Mouse (Mus musculus) hindbrain, embryonic 15.5 days (tissue): ENCODE results near the gene Stk33. TPM values are rescaled to one million over a fixed set of nuclear protein-coding genes. Genes with fewer than 3 reads are reported as not detected.

Experiments
- ATAC-seq: fragments of 200-750 bp; cut with Nextera tagmentation; 2 replicates; pipeline ENCODE4 v1.8.0; 2017; ENCODE audit warnings: low read depth, moderate number of reproducible peaks, moderate TSS enrichment; ENCODE audit not compliant: low FRiP score
- H3K27ac ChIP-seq: fragments of 300-500 bp; sonication (generic); replicated peaks from 2 replicates; pipeline ENCODE4 v1.5.1; 2015; ENCODE audit warnings: mild to moderate bottlenecking, inconsistent platforms
- H3K27me3 ChIP-seq: fragments of 300-500 bp; sonication (generic); 2 replicates; pipeline ENCODE4 v1.6.1; 2015; ENCODE audit warnings: control low read depth, inconsistent platforms
- H3K36me3 ChIP-seq: fragments of 300-500 bp; sonication (generic); 2 replicates; pipeline ENCODE4 v1.6.1; 2015; ENCODE audit warnings: control low read depth, inconsistent platforms
- H3K4me1 ChIP-seq: fragments of 300-500 bp; sonication (generic); replicated peaks from 2 replicates; pipeline ENCODE4 v1.6.1; 2015; ENCODE audit warnings: control low read depth, inconsistent platforms
- H3K4me2 ChIP-seq: fragments of 300-500 bp; sonication (generic); 2 replicates; pipeline ENCODE4 v1.6.1; 2015; ENCODE audit warnings: moderate library complexity, mild to moderate bottlenecking, inconsistent platforms
- H3K4me3 ChIP-seq: fragments of 300-500 bp; sonication (generic); 2 replicates; pipeline ENCODE4 v1.5.1; 2015; ENCODE audit warnings: mild to moderate bottlenecking, inconsistent platforms
- H3K9ac ChIP-seq: fragments of 300-500 bp; sonication (generic); 2 replicates; pipeline ENCODE4 v1.6.1; 2015; ENCODE audit warnings: inconsistent platforms
- H3K9me3 ChIP-seq: fragments of 300-500 bp; sonication (generic); 2 replicates; pipeline ENCODE4 v1.6.1; 2016; ENCODE audit warnings: control low read depth, inconsistent platforms
- whole genome bisulfite sequencing: fragments of 180-500 bp; shearing (Covaris S2); methylation state at CpG from one replicate; pipeline ENCODE4 v1.1.7; 2015; 5-methylcytosine and 5-hydroxymethylcytosine counted together
- polyA plus RNA-seq: library from polyadenylated mRNA; unstranded; fragments of >200 nt; fragmentation: Nextera tagmentation; extraction: Ambion mirVana; gene quantifications from 2 replicates; pipeline ENCODE4 v1.2.1, GENCODE M21; 2015

The Stk33 gene
- polyA plus RNA-seq, 1 experiment from 2014 or later = 7.2 TPM

DNA sequence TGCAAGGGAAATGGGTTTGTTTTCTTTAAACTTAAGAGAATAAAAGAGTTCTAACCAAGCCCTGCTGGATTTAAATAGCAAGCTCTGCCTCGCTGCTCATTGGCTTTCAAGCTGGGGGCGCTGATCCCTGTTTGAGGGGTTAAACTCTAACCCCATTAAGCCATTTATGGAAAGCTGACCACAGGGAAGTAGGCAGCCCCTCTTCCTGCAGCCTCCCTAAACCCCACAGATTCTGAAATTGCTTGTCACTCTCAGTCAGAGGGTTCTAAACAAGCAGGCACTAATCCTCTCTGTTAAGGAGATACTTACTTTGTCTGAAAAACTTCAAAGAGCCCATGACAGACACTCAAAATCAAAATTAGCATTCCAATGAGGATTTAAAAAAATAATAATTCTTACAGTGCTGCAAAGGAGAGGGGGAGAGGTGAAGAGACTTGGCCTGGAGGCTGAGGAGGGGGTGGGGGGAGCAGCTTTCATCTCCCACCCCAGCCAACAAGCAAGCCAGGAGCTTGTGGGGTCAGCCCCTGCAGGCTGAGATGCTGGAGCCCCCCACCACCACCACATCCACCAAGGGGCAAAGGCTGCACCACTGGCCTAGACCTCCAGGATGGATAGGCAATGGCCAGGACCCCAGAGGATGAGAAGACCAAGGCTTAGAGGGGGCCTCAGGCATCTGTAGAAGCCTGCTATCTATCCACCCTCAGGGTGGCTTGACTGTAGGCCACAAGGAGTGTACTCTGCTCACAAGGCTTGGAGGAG lies 203.8 kb downstream of the Stk33 start:
- Histone ChIP-seq H3K27me3 (0 out of 2 replicates have a peak, but pooled peaks cover 3% of the 10 kb centered on the region), H3K4me3 (no peak overlapping the region), H3K9me3 (no peaks in the 10 kb centered on the region), H3K27ac (no peak overlapping the region), H3K9ac (no peak overlapping the region), H3K4me2 (no peak overlapping the region), H3K4me1 (peaks cover 13% of the 10 kb centered on the region), H3K36me3 (no peaks in the 10 kb centered on the region)
- 31% methylated on average over 2 of the region's 2 CpGs for WGBS
- ATAC-seq = no peak

- 30% methylated on average over 5 of the region's 5 CpGs for WGBS
- H3K4me3 ChIP-seq = no peak overlapping the region
- H3K9ac ChIP-seq = no peak overlapping the region
- H3K9me3 ChIP-seq = no peaks in the 10 kb centered on the region
- ATAC-seq = no peak
- H3K36me3 ChIP-seq = no peaks in the 10 kb centered on the region
- H3K4me1 ChIP-seq = peaks cover 13% of the 10 kb centered on the region
- no peak overlapping the region for H3K4me2 ChIP-seq
- H3K27me3 ChIP-seq = 0 out of 2 replicates have a peak, but pooled peaks cover 3% of the 10 kb centered on the region
- no peak overlapping the region for H3K27ac ChIP-seq
Observed at GRCm38 (mm10) chr7:109234476-109234875, 204.4 kb downstream of the Stk33 start.

- Histone ChIP-seq H3K9ac (no peak overlapping the region), H3K4me3 (no peak overlapping the region), H3K4me1 (peaks cover 13% of the 10 kb centered on the region), H3K27me3 (0 out of 2 replicates have a peak, but pooled peaks cover 3% of the 10 kb centered on the region), H3K4me2 (no peak overlapping the region), H3K27ac (no peak overlapping the region), H3K36me3 (no peaks in the 10 kb centered on the region), H3K9me3 (no peaks in the 10 kb centered on the region)
- peak; percentile 68 for ATAC-seq
- 20% methylated on average over 11 of the region's 11 CpGs for WGBS
Observed at GRCm38 (mm10) chr7:109231881-109232321, 207.0 kb downstream of the Stk33 start.

DNA sequence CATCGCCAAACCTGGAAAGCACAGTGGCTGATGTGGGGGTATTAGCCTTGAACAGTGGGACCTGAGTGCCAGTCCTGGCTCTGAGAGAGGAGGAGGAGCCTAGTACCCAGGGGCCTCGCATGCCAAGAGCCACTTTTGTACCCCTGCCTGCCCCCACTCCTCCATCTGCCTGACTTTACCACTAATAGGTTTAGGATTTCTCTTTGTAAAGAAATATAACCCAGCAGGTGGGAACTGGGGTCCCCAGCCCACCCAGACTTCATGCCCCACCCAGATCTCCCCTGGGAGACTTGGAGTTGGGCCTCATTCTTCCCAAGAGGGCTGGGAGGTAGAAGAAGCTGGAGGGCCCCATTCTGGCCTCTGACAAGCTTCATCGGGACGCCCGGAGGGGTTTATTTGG lies 207.6 kb downstream of the Stk33 start:
- peak; percentile 16; the same call in 1 of the 2 replicates for ATAC-seq
- Histone ChIP-seq H3K9ac (no peak overlapping the region), H3K4me1 (peaks cover 13% of the 10 kb centered on the region), H3K36me3 (no peaks in the 10 kb centered on the region), H3K4me3 (no peak overlapping the region), H3K9me3 (no peaks in the 10 kb centered on the region), H3K27ac (0 out of 2 replicates have a peak overlapping the region, but pooled peaks have one; percentile 17), H3K27me3 (0 out of 2 replicates have a peak, but pooled peaks cover 3% of the 10 kb centered on the region), H3K4me2 (no peak overlapping the region)
- 63% methylated on average over 5 of the region's 5 CpGs for WGBS

- H3K9ac ChIP-seq = no peak overlapping the region
- H3K4me2 ChIP-seq = no peak overlapping the region
- no peak overlapping the region for H3K4me3 ChIP-seq
- no peaks in the 10 kb centered on the region for H3K9me3 ChIP-seq
- 17% methylated on average over 2 of the region's 2 CpGs for WGBS
- 0 out of 2 replicates have a peak, but pooled peaks cover 3% of the 10 kb centered on the region for H3K27me3 ChIP-seq
- peak; percentile 3; the same call in 1 of the 2 replicates for ATAC-seq
- peaks cover 13% of the 10 kb centered on the region for H3K4me1 ChIP-seq
- no peak overlapping the region for H3K27ac ChIP-seq
- H3K36me3 ChIP-seq = no peaks in the 10 kb centered on the region
Observed at GRCm38 (mm10) chr7:109230806-109231205, 208.1 kb downstream of the Stk33 start.

Other genes starting within 250 kb of the Stk33 start
- 0.79 and 0.81 TPM in 2 replicates for gene Trim66, start 69.1 kb upstream of the Stk33 start, polyA plus RNA-seq
- gene Rpl27a, start 80.1 kb upstream of the Stk33 start, polyA plus RNA-seq = 80.2 and 81.4 TPM in 2 replicates